In genomic region chr8:42886516-42886915, GRCm38 (mm10) we compare ENCODE assay signal across 23 mouse cellular contexts.
"Had no signal": no experiment of that assay in that cellular context is flagged by ENCODE, and none has a peak within 500 bp of the region (broad histone marks: within the 10 kb centered on the region; RNA-seq: fewer than 3 reads in every experiment).

No protein-coding gene starts in this region.

- ATAC-seq: intestine, postnatal 0 days; liver, embryonic 12.5 days; midbrain, embryonic 13.5 days; midbrain, embryonic 16.5 days had no signal

- DNase-seq: kidney, adult 2 months; kidney, postnatal 25 days; liver; lung, adult 18-20 months; lung, postnatal 10 days; lung, postnatal 36 days; retina, postnatal 1 day; right cerebral cortex, postnatal 4 days; thymus, postnatal 25 days had no signal

- H3K4me1 ChIP-seq: limb, embryonic 10.5 days; limb, embryonic 13.5 days; liver, embryonic 12.5 days; liver, embryonic 15.5 days; lung, embryonic 15.5 days; megakaryocyte, embryonic 14.5 days; midbrain, embryonic 10.5 days; midbrain, embryonic 13.5 days; neural tube, embryonic 13.5 days had no signal

- H3K9ac ChIP-seq: limb, embryonic 13.5 days; liver, embryonic 12.5 days; liver, embryonic 15.5 days; lung, embryonic 15.5 days; midbrain, embryonic 13.5 days; neural tube, embryonic 13.5 days had no signal

- H3K36me3 ChIP-seq: limb, embryonic 10.5 days; limb, embryonic 13.5 days; liver, embryonic 12.5 days; liver, embryonic 15.5 days; lung, embryonic 15.5 days; midbrain, embryonic 10.5 days; midbrain, embryonic 13.5 days; neural tube, embryonic 13.5 days had no signal

- H3K27ac ChIP-seq: kidney, postnatal 0 days; limb, embryonic 10.5 days; limb, embryonic 13.5 days; liver, embryonic 12.5 days; liver, embryonic 15.5 days; lung, embryonic 15.5 days; midbrain, embryonic 10.5 days; midbrain, embryonic 13.5 days; neural tube, embryonic 13.5 days; stomach, postnatal 0 days had no signal

- H3K27me3 ChIP-seq: limb, embryonic 13.5 days; liver, embryonic 12.5 days; liver, embryonic 15.5 days; lung, embryonic 15.5 days; megakaryocyte, embryonic 14.5 days; midbrain, embryonic 13.5 days; neural tube, embryonic 13.5 days had no signal

- H3K4me2 ChIP-seq: limb, embryonic 13.5 days; liver, embryonic 12.5 days; liver, embryonic 15.5 days; lung, embryonic 15.5 days; midbrain, embryonic 13.5 days; neural tube, embryonic 13.5 days had no signal

- H3K4me3 ChIP-seq: limb, embryonic 10.5 days; limb, embryonic 13.5 days; liver, embryonic 12.5 days; liver, embryonic 15.5 days; lung, embryonic 15.5 days; megakaryocyte, embryonic 14.5 days; midbrain, embryonic 10.5 days; midbrain, embryonic 13.5 days; myocyte; neural tube, embryonic 13.5 days had no signal

- H3K9me3 ChIP-seq: limb, embryonic 10.5 days; limb, embryonic 13.5 days; liver, embryonic 12.5 days; liver, embryonic 15.5 days; lung, embryonic 15.5 days; megakaryocyte, embryonic 14.5 days; midbrain, embryonic 10.5 days; midbrain, embryonic 13.5 days; neural tube, embryonic 13.5 days had no signal
